Mouse (Mus musculus) cerebellum, adult 9-11 months (tissue): ENCODE results near the gene Wdr90.

Experiments used
- DNase-seq: peaks from one replicate; pipeline ENCODE4 v3.0.0; 2022

Gene Wdr90

GRCm38 (mm10) chr17:25829558-25830017 lies 31.7 kb downstream of the Wdr90 start:
- peak; percentile 63 for DNase-seq

- peak; percentile 83 for DNase-seq
Measured at GRCm38 (mm10) chr17:25828712-25829557, 32.4 kb downstream of the Wdr90 start, which contains the start of gene Jmjd8. TSS of gene Jmjd8 (plus strand) at chr17:25828867.

- DNase-seq, result peak; percentile 72
Measured at GRCm38 (mm10) chr17:25828223-25828594, 33.1 kb downstream of the Wdr90 start.

GRCm38 (mm10) chr17:25827546-25828222 lies 33.6 kb downstream of the Wdr90 start:
- DNase-seq, result peak; percentile 68

- DNase-seq, result no peak
Measured at GRCm38 (mm10) chr17:25827011-25827410, 34.3 kb downstream of the Wdr90 start.

- DNase-seq, result no peak
Measured at GRCm38 (mm10) chr17:25825984-25826570, 35.2 kb downstream of the Wdr90 start.

GRCm38 (mm10) chr17:25825311-25825710 lies 36.0 kb downstream of the Wdr90 start:
- no peak for DNase-seq

GRCm38 (mm10) chr17:25824362-25825142 lies 36.7 kb downstream of the Wdr90 start:
- DNase-seq, result no peak

- peak; percentile 84 for DNase-seq
Measured at GRCm38 (mm10) chr17:25823452-25823851, 37.8 kb downstream of the Wdr90 start, which contains the start of gene Wdr24. TSS of gene Wdr24 (plus strand) at chr17:25823627.

GRCm38 (mm10) chr17:25818851-25819780 lies 42.2 kb downstream of the Wdr90 start:
- DNase-seq, result peak; percentile 49

- DNase-seq, result no peak
Measured at GRCm38 (mm10) chr17:25817662-25818061, 43.6 kb downstream of the Wdr90 start.

- DNase-seq, result peak; percentile 75
Measured at GRCm38 (mm10) chr17:25813471-25813870, 47.8 kb downstream of the Wdr90 start.

- DNase-seq, result peak; percentile 69
Measured at GRCm38 (mm10) chr17:25810890-25811289, 50.4 kb downstream of the Wdr90 start.

GRCm38 (mm10) chr17:25809606-25810340 lies 51.5 kb downstream of the Wdr90 start:
- DNase-seq, result peak; percentile 90

GRCm38 (mm10) chr17:25808789-25809605 lies 52.3 kb downstream of the Wdr90 start, which contains the start of gene Fbxl16:
TSS of gene Fbxl16 (plus strand) at chr17:25809085.
- peak; percentile 97 for DNase-seq

- DNase-seq, result peak; percentile 64
Measured at GRCm38 (mm10) chr17:25808028-25808427, 53.3 kb downstream of the Wdr90 start.

- peak; percentile 40 for DNase-seq
Measured at GRCm38 (mm10) chr17:25807452-25807851, 53.8 kb downstream of the Wdr90 start.

GRCm38 (mm10) chr17:25806507-25806906 lies 54.8 kb downstream of the Wdr90 start:
- peak; percentile 43 for DNase-seq

GRCm38 (mm10) chr17:25802825-25803517 lies 58.3 kb downstream of the Wdr90 start:
- peak; percentile 58 for DNase-seq
